ENCODE assay signal across 20 mouse cellular contexts in genomic region chr5:120569791-120570190, GRCm38 (mm10). TPM values are rescaled to one million over a fixed set of nuclear protein-coding genes. Genes with fewer than 3 reads are reported as not detected.
DNase-seq lines count a peak whose midpoint lies in the region; ATAC-seq and TF ChIP-seq lines count a peak whose summit lies in the region.
"Had no signal": no experiment of that assay in that cellular context is flagged by ENCODE, and none has a peak within 500 bp of the region (broad histone marks: within the 10 kb centered on the region; RNA-seq: fewer than 3 reads in every experiment).

No protein-coding gene starts in this region.

- H3K36me3 ChIP-seq in heart, adult 2 months (ENCODE audit: control insufficient read depth, insufficient read depth, low read length) = no peaks in the 10 kb centered on the region; the same call in none of the 2 replicates
- H3K36me3 ChIP-seq in liver, postnatal 0 days (replicated peaks; ENCODE audit: insufficient read depth, low read length) = peaks cover 7% of the 10 kb centered on the region; the same call in 1 of the 2 replicates
- H3K36me3 ChIP-seq in hindbrain, postnatal 0 days (ENCODE audit: insufficient read depth, low read length) = no peaks in the 10 kb centered on the region
- H3K36me3 ChIP-seq in neural tube, embryonic 15.5 days = no peaks in the 10 kb centered on the region
- H3K36me3 ChIP-seq: heart, embryonic 13.5 days had no signal

- TF ChIP-seq POLR2A in heart, adult 2 months (IDR thresholded peaks at IDR 0.05; ENCODE audit: insufficient read depth, low read depth, low read length) = no peak

- TF ChIP-seq EP300 in heart, adult 2 months (IDR thresholded peaks at IDR 0.05; ENCODE audit: insufficient read depth, low read depth, low read length) = no peak
- TF ChIP-seq EP300 in liver, postnatal 0 days (IDR thresholded peaks at IDR 0.05; ENCODE audit: low read depth) = no peak

- H3K4me1 ChIP-seq in heart, adult 2 months (ENCODE audit: control insufficient read depth, insufficient read depth, low read length) = peaks cover 36% of the 10 kb centered on the region
- peaks cover 46% of the 10 kb centered on the region for H3K4me1 ChIP-seq in liver, postnatal 0 days (ENCODE audit: insufficient read depth)
- peaks cover 66% of the 10 kb centered on the region for H3K4me1 ChIP-seq in hindbrain, postnatal 0 days (ENCODE audit: insufficient read depth, low read length)
- H3K4me1 ChIP-seq in neural tube, embryonic 15.5 days = peaks cover 73% of the 10 kb centered on the region

- H3K27me3 ChIP-seq in heart, adult 2 months (ENCODE audit: control insufficient read depth, insufficient read depth, low read length) = no peaks in the 10 kb centered on the region
- no peaks in the 10 kb centered on the region for H3K27me3 ChIP-seq in liver, postnatal 0 days (ENCODE audit: insufficient read depth, low read length)
- H3K27me3 ChIP-seq in hindbrain, postnatal 0 days (ENCODE audit: insufficient read depth, low read length) = no peaks in the 10 kb centered on the region
- H3K27me3 ChIP-seq in neural tube, embryonic 15.5 days (replicated peaks) = no peaks in the 10 kb centered on the region
- H3K27me3 ChIP-seq: CH12.LX; heart, embryonic 13.5 days; liver, embryonic 15.5 days had no signal

- no peak overlapping the region for H3K4me3 ChIP-seq in heart, adult 2 months
- no peak overlapping the region for H3K4me3 ChIP-seq in liver, postnatal 0 days (ENCODE audit: low read depth, low read length)
- no peak overlapping the region for H3K4me3 ChIP-seq in hindbrain, postnatal 0 days (ENCODE audit: low read length)
- no peak overlapping the region for H3K4me3 ChIP-seq in neural tube, embryonic 15.5 days (replicated peaks)
- H3K4me3 ChIP-seq: heart, embryonic 13.5 days; liver, embryonic 15.5 days had no signal

- H3K4me2 ChIP-seq in liver, postnatal 0 days (ENCODE audit: low read depth, low read length) = no peak overlapping the region
- H3K4me2 ChIP-seq in hindbrain, postnatal 0 days (ENCODE audit: low read depth, low read length) = no peak overlapping the region
- H3K4me2 ChIP-seq in neural tube, embryonic 15.5 days = no peak overlapping the region
- H3K4me2 ChIP-seq: heart, embryonic 13.5 days; liver, embryonic 15.5 days; midbrain, embryonic 11.5 days had no signal

- 81% methylated on average over 3 of the region's 3 CpGs for WGBS in heart, adult 2 months
- WGBS in liver, postnatal 0 days (ENCODE audit: insufficient replicate concordance) = 96% methylated on average over 3 of the region's 3 CpGs
- 78% methylated on average over 3 of the region's 3 CpGs for WGBS in hindbrain, postnatal 0 days
- WGBS in neural tube, embryonic 15.5 days = 97% methylated on average over 3 of the region's 3 CpGs

- H3K9me3 ChIP-seq in liver, postnatal 0 days (ENCODE audit: low read length) = no peaks in the 10 kb centered on the region
- H3K9me3 ChIP-seq in hindbrain, postnatal 0 days (ENCODE audit: low read length) = no peaks in the 10 kb centered on the region
- H3K9me3 ChIP-seq in neural tube, embryonic 15.5 days (replicated peaks) = no peaks in the 10 kb centered on the region
- H3K9me3 ChIP-seq: heart, embryonic 13.5 days; liver, embryonic 15.5 days had no signal

- no peak for DNase-seq in heart, adult 2 months
- no peak for DNase-seq in heart, postnatal 4 days
- no peak for DNase-seq in liver, postnatal 0 days
- no peak for DNase-seq in liver
- no peak for DNase-seq in hindbrain, postnatal 0 days (ENCODE audit: low spot score)
- no peak for DNase-seq in left cerebral cortex, adult 11 months (ENCODE audit: low spot score)
- no peak for DNase-seq in adrenal gland, adult 18-20 months (ENCODE audit: low spot score in 2 of 2)
- DNase-seq: adrenal gland, postnatal 10 days; cerebellum, adult 2 months; gastrocnemius, postnatal 25 days; heart, postnatal 36 days; kidney, adult 8-10 months; kidney, postnatal 36 days; lung, postnatal 14 days; thymus, adult 2 months had no signal

- no peaks in the 10 kb centered on the region for H3K79me2 ChIP-seq in heart, adult 2 months (replicated peaks; ENCODE audit: control insufficient read depth, insufficient read depth, low read length)

- intact Hi-C loops in heart, adult 2 months (cut with DNase I) = no loop called here

- H3K27ac ChIP-seq in heart, adult 2 months = peak overlapping the region; percentile 7; the same call in 1 of the 2 replicates
- 0 out of 2 replicates have a peak overlapping the region, but pooled peaks have one; percentile 20 for H3K27ac ChIP-seq in liver, postnatal 0 days (ENCODE audit: low read depth)
- 0 out of 2 replicates have a peak overlapping the region, but pooled peaks have one; percentile 72 for H3K27ac ChIP-seq in hindbrain, postnatal 0 days
- H3K27ac ChIP-seq in neural tube, embryonic 15.5 days (replicated peaks) = peak overlapping the region; percentile 92
- H3K27ac ChIP-seq: heart, embryonic 13.5 days; liver, embryonic 15.5 days had no signal

- H3K9ac ChIP-seq in heart, adult 2 months (ENCODE audit: low read depth, low read length) = no peak overlapping the region
- no peak overlapping the region for H3K9ac ChIP-seq in liver, postnatal 0 days (replicated peaks)
- no peak overlapping the region for H3K9ac ChIP-seq in hindbrain, postnatal 0 days (replicated peaks; ENCODE audit: low read length)
- H3K9ac ChIP-seq in neural tube, embryonic 15.5 days (replicated peaks) = no peak overlapping the region
- H3K9ac ChIP-seq: heart, embryonic 13.5 days; liver, embryonic 15.5 days had no signal

- ATAC-seq in liver, postnatal 0 days = no peak
- no peak for ATAC-seq in hindbrain, postnatal 0 days
- ATAC-seq in neural tube, embryonic 15.5 days (ENCODE audit: low FRiP score) = no peak

- TF ChIP-seq CTCF in heart, adult 2 months (IDR thresholded peaks at IDR 0.05) = no peak
- no peak for TF ChIP-seq CTCF in liver, postnatal 0 days (IDR thresholded peaks at IDR 0.05; ENCODE audit: low read depth)
- no peak for TF ChIP-seq CTCF in hindbrain, postnatal 0 days (IDR thresholded peaks at IDR 0.05; ENCODE audit: low read depth)

RNA-seq across cellular contexts. Expression of gene Tpcn1, which starts 18.7 kb away (rescaled TPM):
- total RNA-seq in heart, adult 2 months (2021) = 10 to 100 TPM; 30.7 to 35.1 TPM
- polyA plus RNA-seq in heart, adult 2 months (2012; rRNA removed) = 53.7 and 59.7 TPM in 2 replicates
- total RNA-seq in heart, postnatal 4 days (2021) = 10 to 100 TPM; 31.6 to 34.2 TPM
- 16.3 and 18.6 TPM in 2 replicates for polyA plus RNA-seq in liver, postnatal 0 days (2015; fragmentation: Nextera tagmentation; extraction: Ambion mirVana)
- total RNA-seq in hindbrain, postnatal 0 days (2014; rRNA removed) = 24.5 and 30.7 TPM in 2 replicates
- 15.4 and 16.1 TPM in 2 replicates for polyA plus RNA-seq in hindbrain, postnatal 0 days (2015; fragmentation: Nextera tagmentation; extraction: Ambion mirVana)
- polyA plus RNA-seq in neural tube, embryonic 15.5 days (2015; fragmentation: Nextera tagmentation; extraction: Ambion mirVana) = 20.9 and 21.7 TPM in 2 replicates
- total RNA-seq in adrenal gland, adult 18-20 months (2021) = 10 to 100 TPM; 33.6 to 42.2 TPM

RNA-seq across cellular contexts. Expression of gene Iqcd, which starts 19.0 kb away (rescaled TPM):
- total RNA-seq in heart, adult 2 months (2021) = not detected
- polyA plus RNA-seq in heart, adult 2 months (2012; rRNA removed) = 0.14 and 0.20 TPM in 2 replicates
- total RNA-seq in heart, postnatal 4 days (2021) = not detected
- polyA plus RNA-seq in liver, postnatal 0 days (2015; fragmentation: Nextera tagmentation; extraction: Ambion mirVana) = 0.75 and 0.84 TPM in 2 replicates
- total RNA-seq in hindbrain, postnatal 0 days (2014; rRNA removed) = 0.63 and 1.9 TPM in 2 replicates
- polyA plus RNA-seq in hindbrain, postnatal 0 days (2015; fragmentation: Nextera tagmentation; extraction: Ambion mirVana) = 1.8 and 2.0 TPM in 2 replicates
- 1.3 and 1.5 TPM in 2 replicates for polyA plus RNA-seq in neural tube, embryonic 15.5 days (2015; fragmentation: Nextera tagmentation; extraction: Ambion mirVana)
- under 1 TPM; 0.36 to 0.48 TPM for total RNA-seq in adrenal gland, adult 18-20 months (2021)
- total RNA-seq: heart, postnatal 36 days had no signal

RNA-seq across cellular contexts. Expression of gene Rita1, which starts 42.6 kb away (rescaled TPM):
- 10 to 100 TPM; 14.2 to 16.0 TPM for total RNA-seq in heart, adult 2 months (2021)
- polyA plus RNA-seq in heart, adult 2 months (2012; rRNA removed) = 15.3 and 21.7 TPM in 2 replicates
- total RNA-seq in heart, postnatal 4 days (2021) = 10 to 100 TPM; 10.7 to 10.8 TPM
- 3.1 and 3.4 TPM in 2 replicates for polyA plus RNA-seq in liver, postnatal 0 days (2015; fragmentation: Nextera tagmentation; extraction: Ambion mirVana)
- 38.0 and 38.6 TPM in 2 replicates for total RNA-seq in hindbrain, postnatal 0 days (2014; rRNA removed)
- polyA plus RNA-seq in hindbrain, postnatal 0 days (2015; fragmentation: Nextera tagmentation; extraction: Ambion mirVana) = 30.1 and 30.4 TPM in 2 replicates
- polyA plus RNA-seq in neural tube, embryonic 15.5 days (2015; fragmentation: Nextera tagmentation; extraction: Ambion mirVana) = 29.4 and 34.0 TPM in 2 replicates
- total RNA-seq in adrenal gland, adult 18-20 months (2021) = 10 to 100 TPM; 14.2 to 16.9 TPM

RNA-seq across cellular contexts. Expression of gene Ddx54, which starts 42.7 kb away (rescaled TPM):
- 10 to 100 TPM; 21.4 to 22.5 TPM for total RNA-seq in heart, adult 2 months (2021)
- polyA plus RNA-seq in heart, adult 2 months (2012; rRNA removed) = 16.2 and 18.2 TPM in 2 replicates
- total RNA-seq in heart, postnatal 4 days (2021) = 10 to 100 TPM; 30.8 to 32.0 TPM
- 14.0 and 15.1 TPM in 2 replicates for polyA plus RNA-seq in liver, postnatal 0 days (2015; fragmentation: Nextera tagmentation; extraction: Ambion mirVana)
- 37.3 and 40.1 TPM in 2 replicates for total RNA-seq in hindbrain, postnatal 0 days (2014; rRNA removed)
- 30.8 and 31.9 TPM in 2 replicates for polyA plus RNA-seq in hindbrain, postnatal 0 days (2015; fragmentation: Nextera tagmentation; extraction: Ambion mirVana)
- polyA plus RNA-seq in neural tube, embryonic 15.5 days (2015; fragmentation: Nextera tagmentation; extraction: Ambion mirVana) = 35.7 and 42.0 TPM in 2 replicates
- 10 to 100 TPM; 44.1 to 57.6 TPM for total RNA-seq in adrenal gland, adult 18-20 months (2021)

RNA-seq across cellular contexts. Expression of gene Slc8b1, which starts 58.8 kb away (rescaled TPM):
- total RNA-seq in heart, adult 2 months (2021) = 10 to 100 TPM; 10.0 to 12.2 TPM
- 13.2 and 16.5 TPM in 2 replicates for polyA plus RNA-seq in heart, adult 2 months (2012; rRNA removed)
- 1 to 10 TPM; 8.7 to 9.3 TPM for total RNA-seq in heart, postnatal 4 days (2021)
- 15.3 and 17.1 TPM in 2 replicates for polyA plus RNA-seq in liver, postnatal 0 days (2015; fragmentation: Nextera tagmentation; extraction: Ambion mirVana)
- 3.7 and 4.0 TPM in 2 replicates for total RNA-seq in hindbrain, postnatal 0 days (2014; rRNA removed)
- 2.5 and 2.7 TPM in 2 replicates for polyA plus RNA-seq in hindbrain, postnatal 0 days (2015; fragmentation: Nextera tagmentation; extraction: Ambion mirVana)
- polyA plus RNA-seq in neural tube, embryonic 15.5 days (2015; fragmentation: Nextera tagmentation; extraction: Ambion mirVana) = 2.8 and 4.4 TPM in 2 replicates
- total RNA-seq in adrenal gland, adult 18-20 months (2021) = 10 to 100 TPM; 26.4 to 31.7 TPM

Comparison
In these comparisons a context has a peak if more than half of its experiments do, and no peak if none do; other contexts are left out.
1. H3K27ac ChIP-seq: peak in every context shown above with its lines; median percentile 92 in neural tube, embryonic 15.5 days; 72 in hindbrain, postnatal 0 days; 20 in liver, postnatal 0 days; 7 in heart, adult 2 months.